Mouse (Mus musculus) left cerebral cortex, adult 11 months (tissue): ENCODE data around the gene Col4a2.

Experiments used
- DNase-seq: peaks from one replicate; pipeline ENCODE4 v3.0.0; 2022; ENCODE audit warnings: low spot score

Gene Col4a2

GRCm38 (mm10) chr8:11296282-11296943 is 16.2 kb upstream of the Col4a2 start:
- DNase-seq = no peak

DNA sequence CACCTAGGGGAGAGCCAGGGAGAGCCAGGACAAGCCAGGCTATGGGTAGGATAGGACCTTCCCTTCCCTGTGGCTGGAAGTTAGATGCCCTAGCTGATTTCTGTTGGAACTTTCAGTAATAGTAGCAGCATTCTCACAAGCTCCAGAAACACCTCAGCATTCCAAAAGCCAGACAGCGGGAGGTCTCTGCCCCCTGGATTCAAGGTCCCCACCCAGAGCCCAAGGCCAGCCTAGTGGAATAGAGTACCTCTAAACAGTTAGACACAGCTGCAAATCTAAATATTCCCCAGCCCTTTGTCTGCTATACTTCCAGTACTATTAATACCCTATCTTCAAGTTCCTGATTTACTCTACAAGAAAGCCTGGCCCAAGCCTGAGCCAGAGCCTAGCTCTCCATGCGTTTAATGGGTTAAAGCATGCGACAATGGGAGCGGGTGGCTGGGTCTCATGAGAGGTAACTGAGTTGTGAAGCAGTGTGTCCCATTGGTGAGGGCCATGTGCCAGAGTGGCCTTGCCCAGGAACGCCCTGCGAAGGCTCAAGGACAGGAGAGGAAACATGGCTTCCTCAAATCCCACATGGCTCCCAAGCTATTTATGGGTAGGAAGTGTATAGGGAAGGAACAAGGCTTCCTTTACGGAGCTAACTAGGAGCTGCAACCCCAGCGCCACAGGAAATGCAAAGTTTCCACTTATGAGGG is 15.3 kb upstream of the Col4a2 start:
- DNase-seq = no peak

- no peak for DNase-seq
These were observed 13.9 kb upstream of the Col4a2 start for GRCm38 (mm10) chr8:11298531-11299316.

- DNase-seq = no peak
These were observed 13.3 kb upstream of the Col4a2 start for GRCm38 (mm10) chr8:11299317-11299602.

GRCm38 (mm10) chr8:11300436-11300835 is 12.2 kb upstream of the Col4a2 start:
- DNase-seq = no peak

DNA sequence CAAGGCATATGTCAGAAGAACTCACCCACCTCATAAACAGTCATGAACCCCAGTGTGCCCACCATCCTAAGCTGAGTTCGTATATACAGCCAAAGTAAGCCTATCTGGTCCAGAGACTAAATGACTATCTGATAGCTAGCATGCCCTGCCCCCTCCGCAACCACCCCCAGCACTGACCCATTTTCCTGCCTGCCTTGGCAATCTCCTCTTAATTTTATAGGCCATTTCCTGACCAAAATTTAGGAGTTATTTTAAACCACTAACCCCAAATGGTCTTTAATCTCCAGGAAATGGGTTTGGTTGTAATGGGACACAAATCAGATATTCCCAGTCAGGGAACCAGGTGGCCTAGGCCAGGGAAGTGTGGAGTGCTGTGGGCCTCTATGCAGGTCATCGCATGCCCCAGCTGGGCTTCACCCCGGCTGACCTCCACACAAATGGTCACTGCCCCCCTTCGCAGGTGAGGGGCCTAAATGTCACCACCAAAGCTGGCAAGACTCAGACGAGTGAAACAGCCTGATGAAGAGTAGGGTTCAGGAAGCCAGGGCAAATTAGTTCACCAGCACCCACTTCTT is 8.5 kb upstream of the Col4a2 start:
- no peak for DNase-seq

DNA sequence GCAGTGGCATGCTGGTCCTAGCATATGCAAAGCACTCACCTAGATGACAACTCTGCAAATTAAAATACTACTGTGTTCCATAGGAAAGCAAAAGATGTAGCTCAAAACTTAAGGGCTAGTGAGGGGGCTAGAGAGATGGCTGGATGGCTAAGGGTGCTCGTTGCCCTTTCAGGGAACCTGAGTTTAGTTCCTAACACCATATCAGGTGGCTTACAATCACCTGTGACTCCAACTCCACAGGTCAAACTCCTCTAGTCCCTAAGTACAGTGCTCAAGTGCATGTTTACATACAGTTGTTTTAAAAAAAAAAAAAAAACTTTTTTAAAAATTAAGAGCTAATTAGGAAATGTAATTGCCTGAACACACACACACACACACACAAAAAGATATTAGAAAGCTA is 7.1 kb upstream of the Col4a2 start:
- DNase-seq = no peak

DNA sequence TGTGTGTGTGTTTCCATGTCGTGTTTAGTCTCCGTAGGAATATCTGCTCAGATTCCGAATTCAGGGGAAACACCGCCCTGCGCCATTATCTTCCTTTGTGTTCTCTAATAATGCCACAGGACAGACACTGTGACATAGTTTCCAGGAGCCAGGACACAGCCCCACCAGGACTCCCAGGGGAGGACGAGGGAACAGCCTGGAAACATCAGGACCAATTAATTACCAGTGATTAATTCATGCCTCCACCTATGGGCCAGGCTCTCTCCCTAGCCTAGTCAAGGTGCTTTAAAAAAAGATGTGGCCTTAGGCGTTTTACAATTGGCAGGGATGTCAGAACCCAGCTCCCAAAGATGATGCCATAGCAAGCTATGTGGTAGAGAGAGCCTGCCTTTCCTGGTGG is 5.2 kb upstream of the Col4a2 start:
- no peak for DNase-seq

GRCm38 (mm10) chr8:11308570-11308998 is 4.0 kb upstream of the Col4a2 start:
- no peak for DNase-seq

- no peak for DNase-seq
These were observed 3.4 kb upstream of the Col4a2 start for GRCm38 (mm10) chr8:11309226-11309625.

DNA sequence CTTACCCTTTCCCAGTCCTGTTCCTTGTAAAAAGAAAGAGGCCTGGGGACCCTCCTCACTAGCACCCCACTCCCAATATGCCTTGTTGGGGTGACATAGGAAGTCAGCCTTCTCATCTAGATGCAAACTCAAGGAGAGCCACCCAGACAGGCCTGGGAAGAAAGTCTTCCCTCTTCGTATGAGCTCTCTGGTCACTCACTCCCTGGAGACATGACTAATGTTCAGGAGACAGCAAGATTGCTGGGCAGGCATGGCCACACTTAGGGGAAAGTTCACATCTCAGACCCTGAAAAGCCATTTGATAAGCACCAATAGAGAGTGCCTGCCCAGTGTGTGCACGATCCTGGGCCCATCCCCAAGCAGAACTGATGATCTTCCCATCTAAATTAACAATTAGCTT is 2.6 kb upstream of the Col4a2 start:
- no peak for DNase-seq

GRCm38 (mm10) chr8:11311681-11312348 is 790 bp upstream of the Col4a2 start:
- no peak for DNase-seq

GRCm38 (mm10) chr8:11313176-11314111 is 839 bp downstream of the Col4a2 start:
- no peak for DNase-seq

- DNase-seq = no peak
These were observed 2.0 kb downstream of the Col4a2 start for GRCm38 (mm10) chr8:11314613-11315012.

DNA sequence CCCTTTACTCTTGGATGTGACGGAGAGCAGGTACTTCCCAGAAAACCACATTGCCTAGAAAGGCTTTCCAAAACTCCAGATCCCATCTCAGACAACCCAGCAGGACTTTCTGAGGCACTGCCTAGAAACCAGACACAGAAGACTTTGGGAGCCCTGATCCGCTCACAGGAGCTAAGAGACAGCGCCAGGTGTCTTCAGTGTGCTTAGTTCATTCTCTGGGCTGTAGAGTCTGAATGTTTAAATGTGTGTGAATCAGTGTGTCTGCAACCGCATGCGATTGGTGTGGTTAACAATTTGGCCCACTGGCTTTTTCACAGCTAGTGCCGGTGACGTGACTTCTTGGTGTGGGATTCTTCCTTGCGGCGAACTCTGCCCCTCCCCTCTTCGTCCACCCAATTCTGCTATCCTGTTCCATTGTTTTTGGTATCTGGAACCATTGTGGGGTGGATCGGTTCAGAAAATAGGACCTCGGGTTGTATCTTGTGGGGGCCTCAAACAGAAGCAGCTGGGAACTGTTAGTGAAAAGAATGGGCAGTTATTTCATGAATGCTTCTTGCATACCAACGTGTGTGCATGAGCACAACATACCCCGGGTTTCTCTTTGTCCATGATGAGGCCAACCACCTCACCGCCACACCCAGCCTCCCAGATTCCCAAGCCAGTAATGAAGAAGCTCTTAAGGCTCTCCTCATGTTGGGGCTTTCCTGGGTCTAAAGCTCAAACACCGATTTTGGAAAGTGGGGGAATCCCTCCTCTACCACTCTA is 2.8 kb downstream of the Col4a2 start:
- DNase-seq = no peak

DNA sequence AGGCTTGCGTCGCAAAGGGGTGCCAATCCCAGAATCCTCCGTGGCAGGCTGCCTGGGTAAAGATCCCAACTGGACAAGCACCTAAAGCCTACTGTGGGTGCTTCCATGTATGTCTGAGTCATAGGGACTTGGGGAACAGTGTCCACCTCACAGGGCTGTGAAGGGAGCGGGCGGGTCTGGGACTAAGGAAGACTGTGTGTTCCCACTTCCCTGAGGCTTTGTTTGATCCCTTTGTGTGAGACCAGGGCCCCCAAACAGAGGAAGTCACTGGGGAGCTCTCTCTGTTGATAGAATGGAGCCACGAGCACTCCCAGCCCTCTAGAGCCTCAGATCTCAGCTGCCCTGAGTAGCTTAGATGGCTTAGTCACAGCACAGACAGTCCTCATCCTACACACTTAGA is 3.5 kb downstream of the Col4a2 start:
- no peak for DNase-seq

DNA sequence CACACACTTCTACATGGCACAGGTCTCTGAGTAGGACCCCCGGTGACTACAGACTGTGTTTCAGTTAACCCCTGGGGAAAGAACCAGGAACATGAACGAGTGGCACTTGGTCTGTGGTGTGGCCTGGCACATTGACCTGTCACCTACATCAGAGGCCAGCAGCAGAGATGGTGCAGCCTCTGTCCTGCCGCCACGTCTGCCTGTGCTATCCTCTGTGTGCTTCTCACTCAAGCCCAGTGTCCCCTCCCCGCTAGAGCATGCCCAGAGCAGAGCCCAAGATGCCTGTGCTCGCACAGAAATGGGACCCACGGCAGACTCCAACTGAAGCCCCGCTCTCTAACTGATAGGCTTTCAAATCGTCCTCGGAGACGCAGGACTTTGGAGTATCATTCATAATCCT is 6.8 kb downstream of the Col4a2 start:
- no peak for DNase-seq

GRCm38 (mm10) chr8:11321841-11322240 is 9.2 kb downstream of the Col4a2 start:
- no peak for DNase-seq

- DNase-seq = no peak
These were observed 10.3 kb downstream of the Col4a2 start for GRCm38 (mm10) chr8:11322724-11323585.

- no peak for DNase-seq
These were observed 11.1 kb downstream of the Col4a2 start for GRCm38 (mm10) chr8:11323681-11324080.
